Mouse (Mus musculus): ENCODE results near the gene Plg. TPM values are rescaled to one million over a fixed set of nuclear protein-coding genes. Genes with fewer than 3 reads are reported as not detected.

The Plg gene
- polyA plus RNA-seq (2015; fragmentation: Nextera tagmentation; extraction: Ambion mirVana): 0.05 TPM in 1 of 2 replicates, not detected in the other

GRCm38 (mm10) chr17:12377981-12378705 is at the start of gene Plg:
Gene Plg (plus strand): TSS chr17:12378608.
- no peak for DNase-seq (ENCODE audit: low spot score)

GRCm38 (mm10) chr17:12335115-12335514 is 43.3 kb upstream of the Plg start:
- no peak for DNase-seq (ENCODE audit: low spot score)

- no peak for DNase-seq (ENCODE audit: low spot score)
Observed at GRCm38 (mm10) chr17:12336073-12336868, 42.1 kb upstream of the Plg start.

DNA sequence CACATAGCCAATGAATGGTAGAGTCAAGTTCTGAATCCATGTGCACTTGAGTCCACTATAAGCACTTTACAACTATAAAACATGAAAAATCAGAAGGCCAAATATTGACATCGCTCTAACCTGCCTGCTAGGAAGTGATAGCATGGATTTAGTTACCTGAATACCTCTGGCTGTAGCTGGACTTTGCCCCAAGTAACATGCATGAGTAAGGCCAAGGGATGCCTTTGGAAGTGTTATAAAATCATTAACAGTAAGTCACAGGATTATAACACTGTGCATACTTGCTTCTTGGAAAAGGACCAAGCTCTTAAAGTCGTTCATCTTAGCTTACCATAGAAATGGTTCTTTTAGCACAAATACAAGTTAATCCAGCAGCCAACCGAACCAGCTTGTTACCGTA is 41.3 kb upstream of the Plg start:
- no peak for DNase-seq (ENCODE audit: low spot score)

DNA sequence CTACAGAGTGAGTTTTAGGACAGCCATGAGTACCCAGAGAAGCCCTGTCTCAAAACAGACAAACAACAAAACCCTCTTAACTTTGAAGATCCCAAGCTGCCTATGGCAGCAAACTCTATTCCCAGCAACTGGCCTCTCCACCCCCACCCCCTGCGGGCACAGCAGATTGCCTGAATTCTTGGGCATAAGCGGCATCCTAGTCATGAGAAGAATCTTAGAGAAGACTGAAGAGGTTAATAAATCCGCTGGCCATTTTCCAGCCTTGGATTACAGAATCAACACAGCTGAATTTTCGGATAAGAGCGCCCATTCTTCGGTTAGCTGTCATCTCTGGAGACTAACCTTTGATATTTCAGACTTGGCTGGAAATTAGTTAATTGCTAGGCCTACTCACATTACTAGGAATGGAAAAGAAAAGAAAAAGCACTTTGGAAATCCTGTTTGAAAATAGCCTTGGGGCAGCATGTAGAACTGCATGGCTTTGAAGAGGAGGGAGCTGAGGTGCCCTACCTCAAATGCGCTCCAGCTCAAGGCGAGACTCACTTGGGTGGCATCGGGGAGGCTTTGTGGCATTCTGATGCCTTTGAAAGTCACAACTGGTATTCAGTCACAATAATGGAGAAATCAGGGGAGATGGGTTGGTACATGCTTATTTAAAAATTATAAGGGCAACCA is 34.6 kb upstream of the Plg start:
- no peak for DNase-seq (ENCODE audit: low spot score)

DNA sequence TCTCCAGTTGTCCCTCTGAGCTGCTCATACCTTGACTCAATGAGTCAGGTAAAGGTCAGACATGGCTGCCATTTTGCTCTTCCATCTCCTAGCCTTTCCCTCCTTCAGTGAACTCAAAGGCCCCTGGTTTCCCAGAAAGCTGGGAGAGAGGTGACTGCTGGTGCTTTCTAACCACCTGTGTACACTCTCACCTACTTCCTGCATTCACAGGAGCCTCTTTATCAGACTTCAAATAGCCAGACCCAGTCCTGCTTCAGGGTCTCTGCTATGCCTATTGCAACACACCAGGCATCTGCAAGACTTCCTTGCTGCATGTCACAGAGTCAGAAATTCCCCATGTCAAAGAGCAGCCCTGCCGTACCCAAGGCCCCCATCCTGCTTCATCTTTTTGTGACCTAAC is 30.9 kb upstream of the Plg start:
- DNase-seq (ENCODE audit: low spot score): no peak

- DNase-seq (ENCODE audit: low spot score): no peak
Observed at GRCm38 (mm10) chr17:12351564-12351963, 26.8 kb upstream of the Plg start.

DNA sequence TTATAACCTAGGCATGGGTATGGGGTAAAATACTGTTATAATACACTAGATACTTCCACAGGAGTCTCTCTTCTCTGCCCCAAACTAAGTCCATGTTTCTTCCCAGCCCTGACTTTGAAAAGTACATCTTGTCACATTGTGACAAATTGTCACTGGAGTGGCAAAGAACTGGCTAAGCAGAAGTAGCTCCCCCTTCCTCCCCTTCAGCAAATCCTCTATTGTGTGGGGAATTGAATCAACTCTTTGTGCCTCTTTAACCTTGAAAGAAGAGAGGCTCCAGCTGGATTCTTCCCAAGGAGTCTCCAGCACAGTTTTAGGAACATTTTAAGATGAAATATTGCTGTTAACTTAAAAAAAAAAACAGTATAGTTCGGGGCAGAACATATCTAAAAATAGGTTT is 25.6 kb upstream of the Plg start:
- DNase-seq (ENCODE audit: low spot score): no peak

- DNase-seq (ENCODE audit: low spot score): no peak
Observed at GRCm38 (mm10) chr17:12359876-12360275, 18.5 kb upstream of the Plg start.

DNA sequence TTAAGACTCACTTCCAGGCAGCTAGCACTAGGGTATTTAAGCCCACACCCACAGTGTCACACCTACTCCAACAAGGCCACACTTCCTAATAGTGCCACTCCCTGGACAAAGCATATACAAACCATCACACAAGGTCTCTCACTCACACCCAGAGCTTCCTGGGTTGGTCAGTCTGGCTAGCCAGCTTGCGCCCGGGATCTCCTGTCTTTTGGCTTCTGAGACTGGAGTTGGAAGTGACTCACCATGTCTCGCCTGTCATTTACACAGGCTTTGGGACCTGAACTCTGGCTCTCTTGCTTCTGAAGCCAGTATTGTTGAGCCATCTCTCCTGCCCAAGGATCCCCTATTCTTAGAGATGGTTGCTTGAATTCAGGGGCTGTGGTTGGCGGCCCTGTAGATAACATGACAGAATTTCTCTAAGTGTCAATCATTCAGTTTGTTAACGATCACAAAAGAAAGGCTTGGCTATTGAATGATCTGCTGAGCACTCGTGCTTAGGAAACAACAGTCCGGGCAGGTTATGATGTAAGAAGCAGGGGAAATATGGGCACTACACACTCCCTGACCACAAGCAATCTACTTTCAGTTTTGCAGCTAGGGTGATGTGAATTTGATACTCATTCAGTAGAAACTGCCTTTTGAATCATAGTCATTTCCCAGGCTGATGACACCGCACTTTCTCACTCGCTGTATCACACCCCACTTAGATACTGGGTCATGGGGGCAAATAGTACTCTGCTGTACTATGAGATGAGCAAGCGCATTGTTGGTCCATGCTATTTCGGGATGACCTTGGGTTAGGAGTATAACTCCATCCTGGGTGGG is 14.6 kb upstream of the Plg start:
- no peak for DNase-seq (ENCODE audit: low spot score)

DNA sequence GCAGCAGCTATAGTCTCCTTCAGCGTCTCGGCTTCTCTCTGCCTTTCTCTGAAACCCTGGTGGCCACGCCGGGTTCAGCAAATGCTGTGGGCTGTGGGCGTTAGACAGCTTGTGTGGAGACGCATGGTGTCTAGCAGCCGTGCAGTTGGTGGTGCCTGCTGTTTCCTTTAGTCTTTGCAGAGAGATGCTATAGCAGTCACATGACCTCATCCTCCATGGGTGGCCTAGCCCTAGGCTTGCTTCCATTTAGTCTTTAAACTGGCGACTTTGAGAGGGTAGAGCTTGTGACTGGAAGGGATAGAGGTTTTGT is 14.0 kb upstream of the Plg start:
- DNase-seq (ENCODE audit: low spot score): no peak

GRCm38 (mm10) chr17:12367373-12367930 is 11.0 kb upstream of the Plg start:
- peak; percentile 50 for DNase-seq (ENCODE audit: low spot score)

DNA sequence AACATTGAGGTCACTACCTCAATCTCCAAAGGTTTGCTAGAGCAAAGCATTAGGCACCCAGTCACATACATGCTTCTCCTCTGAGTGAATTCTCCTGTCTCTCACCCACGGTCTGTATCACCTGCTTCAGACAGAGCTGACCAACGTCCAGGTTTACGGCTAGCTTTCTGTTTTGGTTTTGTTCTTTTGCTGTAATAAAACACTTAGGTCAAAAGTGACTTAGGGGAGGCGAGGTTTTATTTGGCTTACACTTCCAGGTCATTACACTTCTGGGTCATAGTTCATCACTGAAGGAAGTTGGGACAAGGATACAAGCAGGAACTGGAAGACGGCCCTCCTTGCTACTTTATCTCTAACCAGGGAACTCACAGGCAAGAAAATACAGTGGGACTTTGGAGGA is 9.0 kb upstream of the Plg start:
- DNase-seq (ENCODE audit: low spot score): no peak

DNA sequence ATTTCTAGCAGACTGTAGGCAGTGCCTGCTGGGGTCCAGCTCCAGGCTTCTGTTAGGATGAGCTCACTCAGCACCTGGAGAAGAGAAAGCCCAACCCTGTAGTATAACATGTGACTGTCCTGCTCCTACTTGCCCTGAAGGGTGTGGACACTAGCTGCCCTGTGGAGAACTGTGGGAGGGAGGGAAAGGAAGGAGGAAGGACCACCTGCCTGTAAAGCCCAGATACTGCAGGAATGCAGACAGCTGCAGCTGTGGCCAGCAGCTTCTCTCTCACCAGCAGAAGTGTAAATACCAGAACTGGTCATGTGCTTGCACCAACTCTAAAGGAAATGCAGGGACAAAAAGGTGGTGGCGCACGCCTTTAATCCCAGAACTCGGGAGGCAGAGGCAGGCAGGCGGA is 8.1 kb upstream of the Plg start:
- DNase-seq (ENCODE audit: low spot score): no peak

DNA sequence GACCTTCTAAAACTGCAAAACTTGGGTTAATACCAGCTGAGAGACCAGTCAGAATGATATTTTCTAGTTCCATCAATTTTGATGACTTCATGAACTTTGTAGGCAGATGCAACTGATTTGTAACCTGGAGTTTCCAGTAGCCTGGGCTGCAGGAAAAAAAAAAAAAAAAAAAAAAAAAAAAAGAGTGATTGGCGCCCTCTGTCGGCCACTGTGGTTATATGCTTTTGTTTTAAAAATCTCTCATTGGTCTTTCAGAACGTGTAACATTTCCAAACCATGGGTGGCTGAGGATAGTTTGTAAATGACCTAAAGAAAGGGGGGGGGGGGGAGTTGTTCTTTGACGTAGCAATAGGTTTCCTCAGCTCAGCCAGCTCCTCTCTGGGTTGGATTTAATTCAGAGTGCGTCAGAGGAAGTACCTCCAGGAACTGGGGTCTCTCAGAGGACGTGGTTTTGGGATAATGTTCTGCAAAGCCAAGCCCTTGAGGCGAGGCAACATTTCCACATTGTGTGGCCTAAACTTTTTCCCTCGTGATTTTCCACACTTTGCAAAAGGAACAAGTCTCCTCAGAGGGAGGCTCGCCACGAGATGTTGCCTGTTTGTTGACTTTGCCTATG is 7.0 kb upstream of the Plg start:
- DNase-seq (ENCODE audit: low spot score): peak; percentile 46

DNA sequence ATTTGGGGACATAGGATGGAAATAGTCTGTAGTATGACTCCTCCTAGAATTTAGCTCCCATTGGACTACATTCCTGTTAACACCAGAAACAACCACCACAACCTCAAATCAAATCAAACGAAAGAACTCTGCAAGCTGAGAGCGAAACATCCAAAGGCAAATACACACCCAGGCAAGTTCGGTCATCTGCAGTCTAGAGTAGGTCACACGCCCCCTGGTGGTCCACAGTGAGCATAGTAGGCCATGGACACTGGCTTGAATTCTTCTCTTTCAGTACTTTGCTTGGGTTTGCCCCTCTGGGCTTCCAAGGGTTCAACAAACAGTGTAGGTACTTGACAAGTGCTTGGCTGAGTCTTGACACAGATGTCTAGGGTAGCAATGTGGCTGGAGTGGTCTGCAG is 6.4 kb upstream of the Plg start:
- peak; percentile 83 for DNase-seq (ENCODE audit: low spot score)

DNA sequence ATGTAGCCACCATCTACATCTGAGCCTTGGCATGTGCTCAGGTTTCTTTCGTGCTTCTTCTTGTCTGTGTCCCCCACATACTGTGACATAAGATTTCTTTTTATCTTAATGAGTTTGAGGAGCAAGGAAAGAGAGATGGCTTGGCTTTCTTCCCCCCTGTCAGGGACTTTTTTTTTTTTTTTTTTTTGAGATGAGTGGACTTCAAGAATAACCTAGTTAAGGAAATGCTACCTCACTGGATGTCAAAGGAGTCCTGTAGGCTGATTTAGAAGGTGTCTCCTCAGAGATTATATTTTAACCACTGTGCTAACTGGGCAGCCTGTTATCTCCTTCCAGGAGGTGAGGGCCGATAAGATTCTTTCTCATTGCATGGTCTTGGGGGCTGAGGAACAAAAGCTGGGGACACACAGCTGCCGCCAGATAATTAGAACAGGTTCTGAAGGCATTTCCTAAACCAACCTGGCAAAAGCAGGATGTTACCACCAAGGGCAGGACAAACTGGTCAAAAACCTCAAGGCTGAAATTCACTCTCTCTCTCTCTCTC is 4.7 kb upstream of the Plg start:
- DNase-seq (ENCODE audit: low spot score): no peak

- DNase-seq (ENCODE audit: low spot score): no peak
Observed at GRCm38 (mm10) chr17:12380287-12380686, 1.9 kb downstream of the Plg start.

- no peak for DNase-seq (ENCODE audit: low spot score)
Observed at GRCm38 (mm10) chr17:12381579-12381978, 3.2 kb downstream of the Plg start.

DNA sequence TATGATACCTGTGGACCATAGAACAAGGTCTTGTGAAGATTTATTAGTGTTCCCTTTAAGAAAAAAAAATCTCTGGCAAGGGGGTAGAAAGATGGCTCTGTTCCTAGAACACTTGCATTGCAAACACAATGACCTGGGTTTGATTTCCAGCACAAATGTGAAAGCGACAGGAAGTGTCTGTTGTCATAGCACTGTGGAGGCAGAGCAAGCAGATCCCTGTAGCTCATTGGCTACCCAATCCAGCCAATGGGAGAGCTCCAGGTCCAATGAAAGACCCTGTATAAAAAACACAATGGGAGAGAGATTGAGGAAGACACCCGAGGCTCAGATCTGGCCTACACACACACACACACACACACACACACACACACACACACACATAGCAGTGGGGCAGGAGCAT is 4.1 kb downstream of the Plg start:
- peak; percentile 13 for DNase-seq (ENCODE audit: low spot score)
